Mouse (Mus musculus): ENCODE results near the gene Ppm1d. TPM values are rescaled to one million over a fixed set of nuclear protein-coding genes. Genes with fewer than 3 reads are reported as not detected.

The Ppm1d gene
- total RNA-seq (2022) = 10 to 100 TPM; 16.7 to 19.3 (median 17.6) TPM

GRCm38 (mm10) chr11:85310713-85311574, at the start of gene Ppm1d:
Ppm1d (plus strand) TSS chr11:85311244.
- peak; percentile 88 to 95 for DNase-seq (ENCODE audit: low spot score in 2 of 2)

- DNase-seq (ENCODE audit: low spot score in 2 of 2) = no peak
These were observed 46.4 kb upstream of the Ppm1d start for GRCm38 (mm10) chr11:85264635-85265034.

GRCm38 (mm10) chr11:85267393-85267792, 43.7 kb upstream of the Ppm1d start:
- DNase-seq (ENCODE audit: low spot score in 2 of 2) = no peak

GRCm38 (mm10) chr11:85270631-85271030, 40.4 kb upstream of the Ppm1d start:
- DNase-seq (ENCODE audit: low spot score in 2 of 2) = no peak

DNA sequence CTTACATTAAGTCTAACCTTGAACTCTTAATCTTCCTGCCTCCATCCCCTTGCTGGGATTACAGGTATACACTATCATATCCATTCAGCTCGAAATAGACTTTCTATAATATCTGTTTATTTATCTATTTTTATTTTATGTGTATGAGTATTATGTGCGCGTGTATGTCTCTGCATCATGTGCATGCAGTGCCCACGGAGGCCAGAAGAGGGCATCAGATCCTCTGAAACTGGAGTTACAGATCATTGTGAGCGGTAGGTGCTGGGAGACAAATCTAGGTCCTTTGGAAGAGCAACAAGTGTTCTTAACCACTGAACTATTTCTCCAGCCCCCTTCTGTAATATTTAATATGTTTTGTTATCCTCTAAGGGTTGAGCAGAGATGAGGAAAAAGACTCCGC, 37.7 kb upstream of the Ppm1d start:
- DNase-seq (ENCODE audit: low spot score in 2 of 2) = no peak

DNA sequence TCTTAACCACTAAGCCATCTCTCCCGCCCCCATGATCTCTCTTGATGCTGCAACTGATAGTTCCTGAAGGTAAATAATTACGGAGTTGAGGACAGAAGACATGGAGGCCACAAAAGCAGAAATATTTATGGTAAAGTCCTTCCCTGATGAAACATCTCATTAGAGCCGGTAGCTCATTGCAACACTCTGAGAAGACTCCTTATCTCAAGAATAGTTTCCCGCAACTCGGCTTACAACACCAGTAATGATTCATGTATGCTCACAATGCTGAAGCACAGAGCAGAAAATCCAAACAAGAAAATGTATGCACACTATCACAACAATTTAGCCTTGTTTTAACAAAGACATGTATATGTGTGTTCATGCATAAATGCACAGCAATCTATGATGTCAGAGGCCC, 35.9 kb upstream of the Ppm1d start:
- no peak for DNase-seq (ENCODE audit: low spot score in 2 of 2)

- no peak for DNase-seq (ENCODE audit: low spot score in 2 of 2)
These were observed 33.4 kb upstream of the Ppm1d start for GRCm38 (mm10) chr11:85277609-85278008.

DNA sequence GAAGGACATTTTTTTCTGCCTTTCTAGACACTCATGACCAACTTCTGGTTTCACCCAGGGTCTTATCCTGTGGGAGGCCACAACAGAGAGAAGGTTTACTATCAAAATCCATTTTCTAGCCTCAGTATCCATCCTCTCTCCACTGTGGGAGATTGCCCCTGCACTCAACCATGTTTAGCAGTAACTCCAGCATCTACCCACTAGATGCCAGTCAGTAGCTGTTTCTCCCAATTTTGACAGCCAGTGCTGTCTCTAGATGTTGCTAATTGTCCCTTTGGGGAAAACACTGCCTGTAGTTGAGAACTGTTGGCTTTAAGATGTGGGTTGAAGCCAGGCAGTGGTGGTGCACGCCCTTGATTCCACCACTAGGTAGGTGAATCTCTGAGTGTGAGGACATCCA, 32.9 kb upstream of the Ppm1d start:
- DNase-seq (ENCODE audit: low spot score in 2 of 2) = no peak

DNA sequence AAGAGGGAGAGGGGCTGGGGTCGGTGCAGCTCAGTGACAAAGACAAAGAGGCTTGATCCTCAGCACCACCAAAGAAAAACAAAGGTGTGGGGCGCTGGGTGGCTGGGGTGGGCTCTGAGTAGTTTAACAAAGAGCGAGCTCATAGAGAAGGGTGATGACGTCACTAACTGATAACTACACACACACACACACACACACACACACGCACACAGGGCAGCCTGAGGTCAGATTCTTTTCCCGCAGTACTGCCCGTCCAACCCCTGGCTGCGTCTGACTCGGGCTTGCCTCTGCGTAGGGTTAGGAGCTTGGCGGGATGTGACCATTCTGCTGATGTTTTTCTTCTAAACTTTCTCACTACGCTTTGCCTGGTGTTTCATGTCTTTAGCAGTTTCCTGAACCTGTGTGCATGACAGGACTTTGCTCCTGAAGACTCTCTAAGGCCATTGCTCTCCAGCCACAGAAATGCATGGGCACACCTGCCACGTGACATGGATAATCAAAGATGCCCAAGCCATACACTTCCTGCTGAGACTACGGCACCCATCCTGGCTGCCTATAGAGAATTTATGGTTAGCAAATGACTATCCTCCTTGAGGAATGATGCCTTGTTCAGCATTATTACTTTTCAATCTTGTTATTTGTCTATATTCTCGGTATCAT, 29.7 kb upstream of the Ppm1d start:
- no peak for DNase-seq (ENCODE audit: low spot score in 2 of 2)

DNA sequence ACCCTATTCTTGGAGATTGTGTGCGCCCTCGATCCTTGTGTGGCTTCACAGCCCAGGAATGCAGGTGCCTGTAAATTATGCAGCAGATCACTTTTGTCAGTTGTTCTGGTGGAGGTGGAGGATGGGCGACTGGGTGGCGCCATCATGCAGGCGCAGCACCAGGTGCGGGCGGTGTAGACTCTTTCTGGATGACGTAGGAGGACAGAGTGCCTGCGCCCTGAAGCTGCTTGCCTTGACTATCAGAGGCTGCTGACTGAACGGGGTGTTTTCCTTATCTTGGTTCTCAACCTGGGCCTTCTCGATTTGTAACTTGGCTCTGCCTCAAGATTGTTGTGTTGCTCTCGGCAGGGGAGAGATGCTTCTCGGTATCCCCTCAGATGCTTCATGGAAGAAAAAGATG, 13.1 kb upstream of the Ppm1d start:
- DNase-seq (ENCODE audit: low spot score in 2 of 2) = no peak

DNA sequence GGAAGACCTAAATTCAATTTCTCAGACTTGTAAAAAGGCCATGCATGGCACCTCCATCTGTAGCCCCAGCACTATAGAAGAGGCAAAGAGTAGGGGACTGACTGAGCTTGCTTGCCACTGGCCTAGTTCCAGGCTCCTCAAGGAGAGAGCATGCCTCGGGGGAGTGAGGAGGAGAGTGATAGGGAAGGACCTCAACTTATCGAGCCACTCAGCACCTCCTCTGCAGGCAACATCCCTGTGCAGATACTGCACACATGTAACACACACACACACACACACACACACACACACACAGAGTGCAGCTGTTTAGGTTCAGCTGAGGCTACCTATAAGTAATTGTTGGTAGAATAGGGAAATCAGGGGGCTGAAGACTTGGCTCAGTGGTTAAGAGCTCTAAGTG, 11.2 kb upstream of the Ppm1d start:
- DNase-seq (ENCODE audit: low spot score in 2 of 2) = no peak

GRCm38 (mm10) chr11:85301161-85301560, 9.9 kb upstream of the Ppm1d start:
- no peak for DNase-seq (ENCODE audit: low spot score in 2 of 2)

- DNase-seq (ENCODE audit: low spot score in 2 of 2) = no peak
These were observed 9.2 kb upstream of the Ppm1d start for GRCm38 (mm10) chr11:85301836-85302235.

- no peak for DNase-seq (ENCODE audit: low spot score in 2 of 2)
These were observed 4.3 kb upstream of the Ppm1d start for GRCm38 (mm10) chr11:85306577-85307260.

GRCm38 (mm10) chr11:85308799-85309198, 2.2 kb upstream of the Ppm1d start:
- DNase-seq (ENCODE audit: low spot score in 2 of 2) = no peak

- no peak for DNase-seq (ENCODE audit: low spot score in 2 of 2)
These were observed 684 bp upstream of the Ppm1d start for GRCm38 (mm10) chr11:85310407-85310712.

- peak in 1 of 2 experiments; percentile 37 for DNase-seq (ENCODE audit: low spot score in 2 of 2)
These were observed 824 bp downstream of the Ppm1d start for GRCm38 (mm10) chr11:85311645-85312490.

DNA sequence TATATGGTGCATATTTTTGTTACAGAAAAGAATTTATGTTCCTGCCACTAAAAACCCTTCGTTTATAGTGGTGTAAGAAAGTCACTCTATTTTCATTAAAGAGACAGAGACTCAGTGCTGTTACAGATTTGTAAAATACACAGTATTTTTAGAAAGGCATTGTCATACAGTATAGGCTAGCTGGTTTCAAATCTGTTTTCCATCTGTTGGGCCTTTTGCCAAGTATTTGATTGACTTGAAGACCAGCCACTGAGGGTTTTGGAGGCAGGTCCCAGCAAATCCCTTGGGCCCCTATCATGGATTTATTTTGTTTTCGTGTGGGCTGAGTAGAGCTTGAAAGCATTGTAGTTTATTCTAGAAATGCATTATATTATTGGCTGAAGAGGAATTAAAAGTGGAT, 1.8 kb downstream of the Ppm1d start:
- DNase-seq (ENCODE audit: low spot score in 2 of 2) = peak in 1 of 2 experiments; percentile 30

GRCm38 (mm10) chr11:85313361-85313760, 2.3 kb downstream of the Ppm1d start:
- no peak for DNase-seq (ENCODE audit: low spot score in 2 of 2)

- DNase-seq (ENCODE audit: low spot score in 2 of 2) = no peak
These were observed 12.7 kb downstream of the Ppm1d start for GRCm38 (mm10) chr11:85323567-85324330.

GRCm38 (mm10) chr11:85328717-85329116, 17.7 kb downstream of the Ppm1d start:
- no peak for DNase-seq (ENCODE audit: low spot score in 2 of 2)

All from left cerebral cortex, adult 8-10 months (tissue).